Mouse (Mus musculus): Measurements from ENCODE around the gene Nav2.

DNA sequence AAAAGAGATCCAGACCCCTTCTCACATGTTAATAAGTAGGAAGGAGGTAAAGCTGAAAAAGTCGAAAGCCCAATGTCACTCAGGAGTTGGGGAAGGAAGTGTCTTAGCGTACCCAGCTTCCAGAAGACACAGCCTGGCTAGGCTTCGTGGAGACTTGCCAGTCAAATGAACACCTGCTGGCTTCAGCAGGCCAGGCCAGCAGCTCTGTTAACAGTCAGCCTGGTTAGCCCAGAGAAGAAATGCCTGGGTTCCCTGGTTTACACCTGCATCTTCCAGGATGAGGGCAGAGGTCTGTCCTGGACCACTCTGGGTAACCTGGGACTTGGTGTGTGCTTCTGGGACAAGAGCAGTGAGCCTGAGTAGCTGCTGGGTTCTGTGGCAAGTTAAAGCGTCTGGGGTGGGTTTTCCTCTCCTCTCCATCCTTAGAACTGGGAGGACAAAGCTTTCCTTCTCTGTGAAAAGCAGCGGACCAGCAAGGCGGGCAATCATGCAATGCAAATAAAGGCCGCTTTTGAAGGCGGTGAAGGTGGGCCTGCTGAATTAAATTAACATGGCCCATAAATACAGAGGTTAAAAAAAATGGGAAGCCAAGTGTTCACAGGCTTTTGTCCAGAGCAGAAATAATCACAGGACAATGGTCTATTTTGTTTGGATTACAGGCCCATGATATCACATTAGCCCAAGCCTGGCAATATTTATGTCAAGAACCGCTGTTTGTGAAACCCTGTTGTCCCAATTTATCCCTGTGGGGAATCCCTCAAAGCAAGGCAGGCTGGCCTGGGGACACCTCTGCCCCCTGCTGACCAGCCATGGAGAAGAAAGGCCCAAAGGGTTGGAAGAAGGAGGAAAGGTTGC lies 157.3 kb downstream of the Nav2 start:
- TF ChIP-seq E2F4 (IDR thresholded peaks at IDR 0.05; ENCODE audit: insufficient read depth) (no peak), POLR2A (IDR thresholded peaks at IDR 0.05; ENCODE audit: insufficient read length, low read depth) (no peak), TCF12 (IDR thresholded peaks at IDR 0.05; ENCODE audit: insufficient read depth, poor library complexity, severe bottlenecking) (no peak), MYOG (IDR thresholded peaks at IDR 0.05; ENCODE audit: control insufficient read depth in 1 of 3, insufficient read depth in 1 of 3, insufficient read length in 2 of 3, low read depth in 2 of 3) (no peak), USF1 (IDR thresholded peaks at IDR 0.05; ENCODE audit: low read depth) (no peak), MYOD1 (IDR thresholded peaks at IDR 0.05; ENCODE audit: control insufficient read depth in 1 of 3, insufficient read length in 2 of 3, low read depth in 2 of 3) (no peak)
